Mouse (Mus musculus) liver, embryonic 14.5 days (tissue): ENCODE results near the gene Raver1. TPM values are rescaled to one million over a fixed set of nuclear protein-coding genes. Genes with fewer than 3 reads are reported as not detected.

Source experiments
- ATAC-seq: fragments of 200-750 bp; cut with Nextera tagmentation; 2 replicates; pipeline ENCODE4 v1.8.0; 2017; ENCODE audit warnings: moderate number of reproducible peaks, mild to moderate bottlenecking, moderate library complexity; ENCODE audit not compliant: insufficient read depth
- DNase-seq, 3 experiments: peaks; one replicate each; pipeline ENCODE4 v3.0.0-alpha.2; 2012 to 2013; ENCODE audit warnings: low read depth in 3 of 3, low spot score in 3 of 3
- H3K27ac ChIP-seq: fragments of 300-500 bp; sonication (generic); 2 replicates; pipeline ENCODE4 v1.5.1; 2014; ENCODE audit warnings: moderate library complexity, mild to moderate bottlenecking, control low read depth, inconsistent platforms
- H3K27me3 ChIP-seq: fragments of 300-500 bp; sonication (generic); 2 replicates; pipeline ENCODE4 v1.6.1; 2014; ENCODE audit warnings: mild to moderate bottlenecking, low read length, moderate library complexity; ENCODE audit not compliant: control insufficient read depth, insufficient read depth
- H3K36me3 ChIP-seq: fragments of 300-500 bp; sonication (generic); replicated peaks from 2 replicates; pipeline ENCODE4 v1.6.1; 2014; ENCODE audit warnings: low read depth; ENCODE audit not compliant: control insufficient read depth, insufficient read depth
- H3K4me1 ChIP-seq, 2 experiments: fragments of 200-500 bp in 1 of 2; fragments of 300-500 bp in 1 of 2; sonication (generic) in 1 of 2; replicated peaks; 2 replicates each; pipeline ENCODE4 v1.6.1; 2012 to 2014; ENCODE audit warnings: antibody characterized with exemption in 1 of 2, inconsistent platforms in 1 of 2, low read length in 1 of 2; ENCODE audit not compliant: control insufficient read depth in 2 of 2, insufficient read depth in 2 of 2
- H3K4me2 ChIP-seq: fragments of 300-500 bp; sonication (generic); 2 replicates; pipeline ENCODE4 v1.6.1; 2014; ENCODE audit warnings: low read depth, mild to moderate bottlenecking, control low read depth, moderate library complexity
- H3K4me3 ChIP-seq, 2 experiments: fragments of 200-500 bp in 1 of 2; fragments of 300-500 bp in 1 of 2; sonication (generic) in 1 of 2; 2 replicates each; pipeline ENCODE4 v1.5.1; 2012 to 2014; ENCODE audit warnings: low read depth in 2 of 2, low read length in 2 of 2, mild to moderate bottlenecking in 2 of 2, control low read depth in 1 of 2, inconsistent platforms in 1 of 2, moderate library complexity in 1 of 2; ENCODE audit not compliant: insufficient read depth in 1 of 2
- H3K9ac ChIP-seq: fragments of 300-500 bp; sonication (generic); replicated peaks from 2 replicates; pipeline ENCODE4 v1.6.1; 2014; ENCODE audit warnings: mild to moderate bottlenecking, control low read depth, moderate library complexity
- H3K9me3 ChIP-seq: fragments of 300-500 bp; sonication (generic); 2 replicates; pipeline ENCODE4 v1.6.1; 2016; ENCODE audit warnings: low read length, mixed read lengths; ENCODE audit not compliant: control insufficient read depth
- CTCF ChIP-seq: IDR thresholded peaks from 2 replicates; pipeline ENCODE4 v1.5.1; 2016; ENCODE audit warnings: antibody characterized with exemption, low read depth, control low read depth
- EP300 ChIP-seq: IDR thresholded peaks from 2 replicates; pipeline ENCODE4 v1.6.1; 2016; ENCODE audit warnings: antibody characterized with exemption, low read depth
- WGBS: fragments of 180-500 bp; shearing (Covaris S2); extraction: QIAGEN DNeasy Blood & Tissue Kit; methylation state at CpG from one replicate; pipeline ENCODE4 v1.1.7; 2014; ENCODE audit not compliant: insufficient replicate concordance; 5-methylcytosine and 5-hydroxymethylcytosine counted together
- polyA plus RNA-seq, 2 experiments: library from polyadenylated mRNA; depleted of rRNA in 1 of 2; stranded (reverse) in 1 of 2; unstranded in 1 of 2; fragments of >200 nt; fragmentation: Nextera tagmentation in 1 of 2; extraction: Ambion mirVana in 1 of 2; gene quantifications; 2 replicates each; pipeline versions ENCODE4 v1.2.1 to v1.2.3; 2012 to 2014

Raver1 gene
- 21.4 and 23.4 TPM in 2 replicates for polyA plus RNA-seq (2012; rRNA removed)
- 23.4 and 28.4 TPM in 2 replicates for polyA plus RNA-seq (2014; fragmentation: Nextera tagmentation; extraction: Ambion mirVana)

DNA sequence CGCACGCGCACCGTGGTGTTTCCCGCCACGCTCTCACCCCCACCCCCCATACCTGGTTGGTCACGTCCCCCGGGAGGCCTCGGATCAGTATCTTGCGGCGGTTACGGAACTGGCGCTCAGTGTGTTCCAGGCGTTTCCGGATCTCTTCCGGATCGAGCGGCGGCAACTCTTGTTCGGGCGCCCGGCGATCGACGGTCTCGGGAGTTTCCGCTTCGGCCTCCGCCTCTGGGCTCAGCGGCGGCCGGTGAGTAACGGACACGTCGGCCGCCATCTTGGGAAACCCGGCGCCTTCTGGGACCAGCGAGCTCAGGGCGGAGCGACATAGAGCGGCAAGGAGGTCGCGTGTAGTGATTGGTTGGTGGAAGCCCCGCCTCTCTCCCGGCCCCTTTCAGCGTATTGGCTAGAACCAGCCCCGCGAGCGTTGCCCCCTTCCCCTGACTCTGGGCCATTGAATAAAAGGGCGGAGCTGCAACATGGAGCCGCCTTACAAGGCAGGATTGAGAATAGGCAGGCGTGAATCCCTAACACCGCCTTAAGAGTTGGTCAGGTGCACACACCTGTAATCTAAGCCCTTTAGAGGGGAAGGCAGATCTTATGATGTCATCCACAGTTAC, at the start of gene Raver1, which contains the start of gene Gm38431:
Gene Raver1, minus strand, starts transcription at position 302 of the 614 bp plus-strand sequence.
Gene Gm38431, minus strand, starts transcription at position 291 of the 614 bp plus-strand sequence.
- peak within 1 kb of the TSS; percentile 92 for H3K4me2 ChIP-seq
- H3K4me1 ChIP-seq = peaks cover 12 to 22% of the 10 kb centered on the region in 2 experiments
- no peak for TF ChIP-seq CTCF
- no peak; the same call in 1 of the 2 replicates for TF ChIP-seq EP300
- under 1% methylated on average over 54 of the region's 54 CpGs for WGBS
- H3K4me3 ChIP-seq = peak within 1 kb of the TSS; percentile 89 to 92
- H3K27ac ChIP-seq = peak within 1 kb of the TSS; percentile 71
- peaks cover 36% of the 10 kb centered on the region for H3K36me3 ChIP-seq
- H3K9ac ChIP-seq = peak within 1 kb of the TSS; percentile 95
- no peaks in the 10 kb centered on the region for H3K27me3 ChIP-seq
- DNase-seq (peak; percentile 97 to 98 (median 98)), ATAC-seq (peak; percentile 99)
- H3K9me3 ChIP-seq = no peaks in the 10 kb centered on the region

DNA sequence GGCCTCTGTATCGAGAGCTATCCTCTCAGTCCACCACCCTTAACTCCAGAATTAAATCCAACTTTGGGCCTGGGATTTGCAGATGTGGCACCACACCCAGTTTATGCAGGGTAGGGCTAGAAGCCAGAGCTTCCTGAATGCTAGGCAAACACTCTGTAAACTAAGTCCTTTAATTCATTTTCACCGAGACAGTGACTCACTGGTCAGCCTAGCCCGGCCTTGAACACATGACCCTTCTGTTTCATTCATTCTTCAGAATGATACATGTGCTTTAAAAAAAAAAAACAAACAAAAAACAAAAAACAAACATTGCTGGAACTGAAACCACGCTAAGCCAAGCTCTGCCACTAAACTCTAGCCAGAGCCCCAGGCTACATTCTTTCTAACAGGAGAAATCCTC, 46.6 kb upstream of the Raver1 start:
- Histone ChIP-seq H3K4me3 (no peak overlapping the region), H3K4me2 (no peak overlapping the region), H3K27ac (no peak overlapping the region), H3K4me1 (0 out of 4 replicates have a peak, but pooled peaks cover 0 to 6% of the 10 kb centered on the region in 2 experiments), H3K9me3 (no peaks in the 10 kb centered on the region), H3K9ac (no peak overlapping the region), H3K27me3 (no peaks in the 10 kb centered on the region), H3K36me3 (peaks cover 40% of the 10 kb centered on the region)
- 53% methylated on average over 4 of the region's 4 CpGs for WGBS
- ATAC-seq = no peak
- TF ChIP-seq EP300 = no peak
- TF ChIP-seq CTCF = no peak
- no peak for DNase-seq

DNA sequence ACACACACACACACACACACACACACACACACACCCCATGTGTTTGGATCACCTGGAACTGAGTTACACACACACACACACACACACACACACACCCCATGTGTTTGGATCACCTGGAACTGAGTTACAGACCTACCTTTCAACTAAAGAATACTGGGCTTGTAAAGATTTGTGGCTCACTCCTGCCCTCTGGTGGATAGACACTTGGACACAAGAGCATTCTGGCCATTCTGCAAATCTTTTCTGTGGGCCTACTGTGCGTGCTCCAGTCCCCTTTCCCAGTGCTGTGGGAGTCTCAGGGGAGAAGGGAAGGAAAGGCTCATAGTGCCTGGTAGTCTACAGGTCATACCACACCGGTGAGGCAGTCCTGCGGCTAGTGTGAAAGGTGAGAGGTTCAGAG, 45.4 kb upstream of the Raver1 start:
- ATAC-seq (0 out of 2 replicates have a peak, but pooled peaks have one; percentile 19), DNase-seq (peak; percentile 41 to 64 (median 55))
- 0 out of 4 replicates have a peak, but pooled peaks cover 0 to 9% of the 10 kb centered on the region in 2 experiments for H3K4me1 ChIP-seq
- H3K27me3 ChIP-seq = no peaks in the 10 kb centered on the region
- peaks cover 28% of the 10 kb centered on the region for H3K36me3 ChIP-seq
- H3K4me3 ChIP-seq = no peak overlapping the region
- H3K9me3 ChIP-seq = no peaks in the 10 kb centered on the region
- no peak overlapping the region for H3K9ac ChIP-seq
- H3K27ac ChIP-seq = no peak overlapping the region
- WGBS = 46% methylated on average over 3 of the region's 3 CpGs
- H3K4me2 ChIP-seq = no peak overlapping the region
- TF ChIP-seq CTCF = peak; percentile 86
- no peak for TF ChIP-seq EP300

DNA sequence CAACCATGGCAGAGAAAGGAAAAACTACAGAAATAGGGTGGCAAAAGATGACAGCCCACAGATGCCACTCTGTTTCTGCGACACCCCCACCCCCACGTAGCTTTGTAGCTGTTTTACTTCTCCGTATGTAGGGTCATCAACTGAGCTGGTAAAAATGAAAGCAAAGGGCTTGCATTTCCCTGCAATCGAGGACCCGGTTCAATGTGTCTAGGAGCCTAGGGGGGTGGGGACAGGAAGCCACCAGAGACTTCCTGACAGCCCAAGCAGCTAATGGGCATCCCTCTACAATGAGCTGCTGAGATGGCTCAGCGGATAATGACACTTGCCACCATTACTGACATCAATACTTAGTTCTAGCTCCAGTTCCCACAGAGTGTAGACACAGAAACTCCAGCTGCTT, 44.6 kb upstream of the Raver1 start:
- no peaks in the 10 kb centered on the region for H3K9me3 ChIP-seq
- H3K9ac ChIP-seq = no peak overlapping the region
- 36% methylated on average over 6 of the region's 6 CpGs for WGBS
- no peak overlapping the region for H3K4me2 ChIP-seq
- H3K4me1 ChIP-seq = peaks cover 2 to 9% of the 10 kb centered on the region in 2 experiments; a peak in 1 of 4 replicates
- no peak for DNase-seq
- TF ChIP-seq CTCF = no peak
- no peak for TF ChIP-seq EP300
- no peaks in the 10 kb centered on the region for H3K27me3 ChIP-seq
- no peak overlapping the region for H3K4me3 ChIP-seq
- no peak for ATAC-seq
- H3K36me3 ChIP-seq = peaks cover 20% of the 10 kb centered on the region
- H3K27ac ChIP-seq = no peak overlapping the region

DNA sequence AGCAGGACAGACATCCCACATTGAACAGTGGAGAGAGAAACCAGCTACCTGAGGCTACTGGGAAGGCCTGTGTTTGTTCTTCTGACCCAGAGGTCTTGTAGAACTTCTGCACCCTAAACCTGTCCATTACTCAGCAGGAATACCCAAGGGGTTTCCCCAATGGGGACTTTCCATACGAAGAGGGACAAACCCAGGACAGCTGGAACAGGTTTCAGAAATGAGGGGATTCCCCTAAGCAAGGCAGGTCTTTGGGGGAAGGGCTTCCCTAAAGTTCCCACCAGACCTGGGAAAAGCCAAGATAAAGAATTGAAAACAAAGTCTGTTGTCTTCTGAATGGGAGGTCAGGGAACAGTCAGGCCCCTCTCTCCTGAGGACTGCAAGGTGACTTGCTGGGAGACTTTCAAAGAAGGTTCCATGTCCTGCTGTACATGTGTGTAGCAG, 44.2 kb upstream of the Raver1 start:
- Histone ChIP-seq H3K4me1 (peaks cover 3 to 9% of the 10 kb centered on the region in 2 experiments; a peak in 1 of 4 replicates), H3K27ac (no peak overlapping the region), H3K36me3 (peaks cover 15% of the 10 kb centered on the region), H3K27me3 (no peaks in the 10 kb centered on the region), H3K4me3 (no peak overlapping the region), H3K9me3 (no peaks in the 10 kb centered on the region), H3K4me2 (no peak overlapping the region), H3K9ac (no peak overlapping the region)
- WGBS = 60% methylated on average over 1 of the region's 1 CpGs
- no peak for DNase-seq
- ATAC-seq = no peak
- TF ChIP-seq EP300 (no peak), CTCF (no peak)
